Mouse (Mus musculus): ENCODE data around the gene Dnajc24. TPM values are rescaled to one million over a fixed set of nuclear protein-coding genes. Genes with fewer than 3 reads are reported as not detected.

Gene Dnajc24
- total RNA-seq, 1 experiment from 2014 or later: 19.2 TPM

Other genes with a start within 250 kb of the Dnajc24 start
- 2.2 to 12.3 TPM (median 3.8 TPM) in 3 replicates for gene Elp4, start 99.0 kb downstream of the Dnajc24 start, total RNA-seq (2017)
- 22.5 to 26.8 TPM (median 24.0 TPM) in 3 replicates for gene Immp1l, start 98.9 kb downstream of the Dnajc24 start, total RNA-seq (2017)